Comparison of ENCODE assay signal across 25 mouse cellular contexts in genomic region chr5:3973764-3974163, GRCm38 (mm10). TPM values are rescaled to one million over a fixed set of nuclear protein-coding genes. Genes with fewer than 3 reads are reported as not detected.
A peak's percentile ranks its signal among the peaks of the same experiment; 100 is the strongest.
DNase-seq lines count a peak whose midpoint lies in the region; ATAC-seq lines count a peak whose summit lies in the region.
"Had no signal": no experiment of that assay in that cellular context is flagged by ENCODE, and none has a peak within 500 bp of the region (broad histone marks: within the 10 kb centered on the region; RNA-seq: fewer than 3 reads in every experiment).

No protein-coding gene starts in this region.

- 87% methylated on average over 5 of the region's 5 CpGs for WGBS in hindbrain, embryonic 14.5 days

- no peaks in the 10 kb centered on the region for H3K27me3 ChIP-seq in hindbrain, embryonic 14.5 days (ENCODE audit: control insufficient read depth, insufficient read depth, low read length)
- H3K27me3 ChIP-seq: CH12.LX, Patski had no signal

- DNase-seq in 416B (ENCODE audit: low read depth): peak; percentile 11
- no peak for DNase-seq in adrenal gland, postnatal 4 days (ENCODE audit: low spot score in 2 of 2)
- DNase-seq in c-Kit-positive CD71-positive TER-119-positive erythroid progenitor cells, embryonic 14.5 days (ENCODE audit: low spot score): no peak
- no peak for DNase-seq in hindbrain, embryonic 14.5 days (ENCODE audit: low spot score)
- DNase-seq in testis, postnatal 10 days (ENCODE audit: low spot score): no peak
- DNase-seq: adrenal gland, adult 2 months; adrenal gland, adult 8-10 months; adrenal gland, postnatal 10 days; adrenal gland, postnatal 14 days; adrenal gland, postnatal 25 days; adrenal gland, postnatal 36 days; B cell, adult 2 months; cerebellum, adult 11 months; cerebellum, adult 11-12 months; cerebellum, adult 18-20 months; cerebellum, adult 2 months; cerebellum, adult 8-10 months had no signal

- H3K36me3 ChIP-seq in hindbrain, embryonic 14.5 days (replicated peaks; ENCODE audit: control insufficient read depth, insufficient read depth): peaks cover 93% of the 10 kb centered on the region

- H3K9me3 ChIP-seq in hindbrain, embryonic 14.5 days (ENCODE audit: control insufficient read depth, low read length): no peaks in the 10 kb centered on the region
- H3K9me3 ChIP-seq: G1E had no signal

- no peaks in the 10 kb centered on the region for H3K4me1 ChIP-seq in hindbrain, embryonic 14.5 days (replicated peaks; ENCODE audit: control insufficient read depth, insufficient read depth, low read length)

- H3K9ac ChIP-seq in hindbrain, embryonic 14.5 days: no peak overlapping the region

- no peak overlapping the region for H3K4me2 ChIP-seq in hindbrain, embryonic 14.5 days (replicated peaks)

- peak; percentile 53 for ATAC-seq in granulocyte monocyte progenitor cell, adult 5-6 weeks (replicated peaks; ENCODE audit: poor library complexity, severe bottlenecking)
- ATAC-seq in megakaryocyte, adult 5-6 weeks (ENCODE audit: poor library complexity, severe bottlenecking): peak; percentile 88
- ATAC-seq in megakaryocyte progenitor cell, adult 5-6 weeks (replicated peaks; ENCODE audit: poor library complexity): peak; percentile 55
- ATAC-seq in hindbrain, embryonic 14.5 days (ENCODE audit: low FRiP score): no peak
- ATAC-seq: activated CD4-positive, CD25-positive, alpha-beta regulatory T cell, adult 4 months; CD4-positive, CD25-positive, alpha-beta regulatory T cell, adult 4 months; Patski had no signal

- H3K4me3 ChIP-seq in hindbrain, embryonic 14.5 days (replicated peaks; ENCODE audit: low read length): no peak overlapping the region

- H3K27ac ChIP-seq in hindbrain, embryonic 14.5 days: no peak overlapping the region

RNA-seq across cellular contexts. Expression of gene Akap9, which starts 45.9 kb away (rescaled TPM):
- total RNA-seq in granulocyte monocyte progenitor cell, adult 5-6 weeks (2014; fragmentation: Nextera tagmentation): 39.3 and 45.5 TPM in 2 replicates
- total RNA-seq in granulocyte monocyte progenitor cell, adult 5-6 weeks (2017): 74.9 and 75.7 TPM in 2 replicates
- 29.8 and 33.7 TPM in 2 replicates for total RNA-seq in megakaryocyte, adult 5-6 weeks (2015)
- 36.0 and 39.3 TPM in 2 replicates for total RNA-seq in megakaryocyte, adult 5-6 weeks (2017)
- 46.3 and 53.6 TPM in 2 replicates for total RNA-seq in megakaryocyte progenitor cell, adult 5-6 weeks (2015)
- 41.9 and 64.1 TPM in 2 replicates for total RNA-seq in megakaryocyte progenitor cell, adult 5-6 weeks (2017)
- 10 to 100 TPM; 79.4 to 81.4 TPM for total RNA-seq in adrenal gland, postnatal 4 days (2021)
- polyA plus RNA-seq in hindbrain, embryonic 14.5 days (2014; fragmentation: Nextera tagmentation; extraction: Ambion mirVana): 261 and 282 TPM in 2 replicates
